Mouse (Mus musculus) stomach, postnatal 0 days (tissue): ENCODE measurements around the gene Gpr65.

Source experiments
- CTCF ChIP-seq: IDR thresholded peaks from 2 replicates; pipeline ENCODE4 v1.5.1; 2016; ENCODE audit warnings: antibody characterized with exemption, low read depth, mild to moderate bottlenecking, moderate library complexity
- EP300 ChIP-seq: optimal IDR thresholded peaks from 2 replicates; pipeline ENCODE3; 2016; ENCODE audit warnings: antibody characterized with exemption

DNA sequence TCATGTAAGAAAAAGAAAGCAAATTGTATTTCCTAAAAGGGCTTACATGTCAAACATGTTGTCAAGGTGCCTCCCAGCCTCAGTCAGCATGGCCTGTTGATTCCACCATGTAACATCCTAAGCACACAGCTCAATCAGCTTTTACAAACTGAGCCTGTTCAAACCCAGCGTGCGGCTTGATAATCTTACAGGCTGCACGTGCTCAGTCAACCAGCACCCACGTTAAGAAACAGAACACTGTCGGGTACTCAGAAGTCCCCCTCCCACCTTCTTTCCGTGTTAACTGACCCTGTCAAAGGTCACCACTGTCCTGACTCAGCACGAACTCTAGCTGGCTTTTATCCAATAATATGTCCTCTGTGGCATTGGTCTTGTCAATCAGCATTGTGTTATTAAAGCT, 4.0 kb downstream of the Gpr65 start:
- TF ChIP-seq EP300 = no peak
- no peak for TF ChIP-seq CTCF
